Comparison of ENCODE assay signal across 19 mouse cellular contexts in the genomic region with DNA sequence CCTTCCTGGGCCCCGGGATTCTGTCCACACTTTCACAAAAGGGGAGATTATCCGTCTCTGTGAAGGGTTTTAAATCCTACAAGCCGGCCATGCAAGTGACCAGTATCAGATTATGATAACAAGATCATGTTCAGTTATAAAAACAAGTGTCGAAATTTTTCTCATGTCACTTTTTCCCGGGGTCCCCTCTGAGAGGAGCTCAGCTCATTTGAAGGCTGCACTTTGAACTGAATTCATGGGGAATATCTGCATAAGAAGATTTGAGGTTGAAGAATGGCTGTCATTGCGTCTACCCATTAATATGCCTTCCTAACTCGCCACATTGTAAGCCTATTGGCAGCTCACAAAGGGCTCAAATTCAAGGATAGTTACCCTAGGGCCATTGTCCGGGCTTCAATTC.
"Had no signal": no experiment of that assay in that cellular context is flagged by ENCODE, and none has a peak within 500 bp of the region (broad histone marks: within the 10 kb centered on the region; RNA-seq: fewer than 3 reads in every experiment).

No protein-coding gene starts in this region.

- H3K27ac ChIP-seq: liver, embryonic 13.5 days; liver, embryonic 15.5 days; lung, embryonic 15.5 days; macrophage; neural tube, embryonic 12.5 days; stomach, embryonic 15.5 days; stomach, postnatal 0 days had no signal

- H3K9me3 ChIP-seq: liver, embryonic 13.5 days; liver, embryonic 15.5 days; lung, embryonic 15.5 days; stomach, embryonic 15.5 days had no signal

- H3K4me3 ChIP-seq: liver, embryonic 13.5 days; liver, embryonic 15.5 days; lung, embryonic 15.5 days; megakaryocyte, embryonic 14.5 days; neural tube, embryonic 12.5 days; stomach, embryonic 15.5 days had no signal

- DNase-seq: liver; liver, embryonic 13.5 days; liver, postnatal 0 days; lung, adult 2 months; lung, postnatal 14 days; lung, postnatal 36 days; right cerebral cortex, postnatal 14 days; thymus, adult 2 months; thymus, postnatal 25 days; thymus, postnatal 4 days had no signal

- H3K4me1 ChIP-seq: liver, embryonic 15.5 days; lung, embryonic 15.5 days; megakaryocyte, embryonic 14.5 days; stomach, embryonic 15.5 days had no signal

- H3K4me2 ChIP-seq: liver, embryonic 11.5 days; liver, embryonic 13.5 days; liver, embryonic 15.5 days; lung, embryonic 15.5 days; neural tube, embryonic 12.5 days; stomach, embryonic 15.5 days had no signal

- H3K36me3 ChIP-seq: liver, embryonic 13.5 days; liver, embryonic 15.5 days; lung, embryonic 15.5 days; neural tube, embryonic 12.5 days; stomach, embryonic 15.5 days had no signal

- H3K27me3 ChIP-seq: megakaryocyte, embryonic 14.5 days had no signal

- H3K9ac ChIP-seq: liver, embryonic 13.5 days; liver, embryonic 15.5 days; liver, postnatal 0 days; lung, embryonic 15.5 days; neural tube, embryonic 12.5 days; stomach, embryonic 15.5 days had no signal

- ATAC-seq: liver, postnatal 0 days; lung, postnatal 0 days had no signal
